Mouse (Mus musculus): ENCODE results near the gene Cradd.

Gene Cradd

DNA sequence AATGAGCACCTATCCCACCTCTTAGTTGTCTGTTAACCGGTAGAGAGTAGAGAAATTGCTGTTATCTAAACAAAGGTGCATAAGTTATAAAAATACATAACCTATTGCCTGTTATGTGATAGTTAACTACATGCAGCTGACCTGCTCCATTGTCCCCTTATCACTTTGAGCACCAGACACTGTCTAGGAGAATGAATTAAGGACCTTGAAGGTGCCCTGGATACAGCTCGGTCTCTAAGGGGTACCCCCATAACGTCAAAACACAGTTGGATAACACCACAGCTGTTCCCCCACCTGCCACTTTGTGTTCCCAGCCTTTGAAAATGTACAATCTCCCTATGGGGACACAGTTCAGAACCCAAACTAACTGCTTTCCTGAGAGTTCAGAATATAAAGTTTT, 24.5 kb upstream of the Cradd start:
- DNase-seq (ENCODE audit: low read depth, low spot score), result no peak
- Histone ChIP-seq H3K36me3 (ENCODE audit: control insufficient read depth, insufficient read depth, low read length, poor library complexity, severe bottlenecking) (no peaks in the 10 kb centered on the region), H3K27me3 (ENCODE audit: control insufficient read depth, insufficient read depth, low read length, poor library complexity, severe bottlenecking) (no peaks in the 10 kb centered on the region)

GRCm38 (mm10) chr10:95347776-95348175, 23.8 kb upstream of the Cradd start:
- DNase-seq (ENCODE audit: low read depth, low spot score), result no peak
- H3K27me3 ChIP-seq (ENCODE audit: control insufficient read depth, insufficient read depth, low read length, poor library complexity, severe bottlenecking), result no peaks in the 10 kb centered on the region

GRCm38 (mm10) chr10:95342833-95343590, 19.1 kb upstream of the Cradd start:
- DNase-seq (ENCODE audit: low read depth, low spot score), result no peak
- Histone ChIP-seq H3K27me3 (ENCODE audit: control insufficient read depth, insufficient read depth, low read length, poor library complexity, severe bottlenecking) (no peaks in the 10 kb centered on the region), H3K36me3 (ENCODE audit: control insufficient read depth, insufficient read depth, low read length, poor library complexity, severe bottlenecking) (no peaks in the 10 kb centered on the region)

More at GRCm38 (mm10) chr10:95347776-95348175, 23.8 kb upstream of the Cradd start:
- no peaks in the 10 kb centered on the region for H3K36me3 ChIP-seq (ENCODE audit: control insufficient read depth, insufficient read depth, low read length, poor library complexity, severe bottlenecking)

GRCm38 (mm10) chr10:95340676-95341075, 16.7 kb upstream of the Cradd start:
- H3K36me3 ChIP-seq (ENCODE audit: control insufficient read depth, insufficient read depth, low read length, poor library complexity, severe bottlenecking), result no peaks in the 10 kb centered on the region
- no peak for DNase-seq (ENCODE audit: low read depth, low spot score)
- H3K27me3 ChIP-seq (ENCODE audit: control insufficient read depth, insufficient read depth, low read length, poor library complexity, severe bottlenecking), result no peaks in the 10 kb centered on the region

GRCm38 (mm10) chr10:95337589-95337988, 13.7 kb upstream of the Cradd start:
- no peak for DNase-seq (ENCODE audit: low read depth, low spot score)
- Histone ChIP-seq H3K36me3 (ENCODE audit: control insufficient read depth, insufficient read depth, low read length, poor library complexity, severe bottlenecking) (no peaks in the 10 kb centered on the region), H3K27me3 (ENCODE audit: control insufficient read depth, insufficient read depth, low read length, poor library complexity, severe bottlenecking) (no peaks in the 10 kb centered on the region)

- Histone ChIP-seq H3K36me3 (ENCODE audit: control insufficient read depth, insufficient read depth, low read length, poor library complexity, severe bottlenecking) (no peaks in the 10 kb centered on the region), H3K27me3 (ENCODE audit: control insufficient read depth, insufficient read depth, low read length, poor library complexity, severe bottlenecking) (no peaks in the 10 kb centered on the region)
- DNase-seq (ENCODE audit: low read depth, low spot score), result no peak
These were observed 13.0 kb upstream of the Cradd start for GRCm38 (mm10) chr10:95336781-95337544.

DNA sequence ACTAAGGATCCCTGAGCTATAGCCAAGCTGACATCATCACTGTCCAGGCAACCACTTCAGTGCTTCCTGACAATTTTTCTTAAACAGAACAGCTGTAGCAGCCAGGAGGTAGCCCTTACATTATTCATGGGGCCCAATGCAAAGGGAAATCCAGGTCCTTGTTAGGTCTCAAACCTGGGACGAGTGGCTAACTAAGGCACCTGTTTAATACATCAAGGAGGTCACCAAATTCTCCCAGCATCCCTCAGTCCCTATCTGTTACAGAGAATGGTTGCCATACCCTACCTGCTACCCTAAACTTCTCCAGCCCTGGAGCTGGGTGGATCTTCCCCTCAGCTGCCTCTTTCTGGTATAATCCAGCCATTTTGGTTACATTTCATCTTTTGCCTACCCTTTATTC, 10.9 kb upstream of the Cradd start:
- H3K36me3 ChIP-seq (ENCODE audit: control insufficient read depth, insufficient read depth, low read length, poor library complexity, severe bottlenecking), result no peaks in the 10 kb centered on the region
- DNase-seq (ENCODE audit: low read depth, low spot score), result no peak
- H3K27me3 ChIP-seq (ENCODE audit: control insufficient read depth, insufficient read depth, low read length, poor library complexity, severe bottlenecking), result no peaks in the 10 kb centered on the region

DNA sequence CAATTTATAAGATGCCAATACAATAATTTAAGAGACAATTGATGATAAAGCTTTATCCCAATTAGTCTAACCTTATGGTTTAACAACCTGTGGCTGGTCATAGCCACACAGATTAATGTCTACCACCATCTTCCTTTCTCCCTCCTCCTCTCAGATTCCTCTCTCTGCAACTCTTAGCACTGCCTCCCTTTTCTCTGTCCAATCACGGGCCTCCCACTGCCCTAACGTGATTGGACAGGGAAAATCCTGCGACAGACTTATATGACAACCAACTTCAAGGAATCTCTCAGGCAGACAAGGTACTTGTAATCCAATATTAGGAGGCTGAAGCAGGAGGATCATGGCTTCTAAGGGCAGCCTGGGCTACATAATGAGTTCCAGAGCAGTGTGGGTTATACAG, 8.7 kb upstream of the Cradd start:
- no peak for DNase-seq (ENCODE audit: low read depth, low spot score)
- no peaks in the 10 kb centered on the region for H3K36me3 ChIP-seq (ENCODE audit: control insufficient read depth, insufficient read depth, low read length, poor library complexity, severe bottlenecking)
- no peaks in the 10 kb centered on the region for H3K27me3 ChIP-seq (ENCODE audit: control insufficient read depth, insufficient read depth, low read length, poor library complexity, severe bottlenecking)

DNA sequence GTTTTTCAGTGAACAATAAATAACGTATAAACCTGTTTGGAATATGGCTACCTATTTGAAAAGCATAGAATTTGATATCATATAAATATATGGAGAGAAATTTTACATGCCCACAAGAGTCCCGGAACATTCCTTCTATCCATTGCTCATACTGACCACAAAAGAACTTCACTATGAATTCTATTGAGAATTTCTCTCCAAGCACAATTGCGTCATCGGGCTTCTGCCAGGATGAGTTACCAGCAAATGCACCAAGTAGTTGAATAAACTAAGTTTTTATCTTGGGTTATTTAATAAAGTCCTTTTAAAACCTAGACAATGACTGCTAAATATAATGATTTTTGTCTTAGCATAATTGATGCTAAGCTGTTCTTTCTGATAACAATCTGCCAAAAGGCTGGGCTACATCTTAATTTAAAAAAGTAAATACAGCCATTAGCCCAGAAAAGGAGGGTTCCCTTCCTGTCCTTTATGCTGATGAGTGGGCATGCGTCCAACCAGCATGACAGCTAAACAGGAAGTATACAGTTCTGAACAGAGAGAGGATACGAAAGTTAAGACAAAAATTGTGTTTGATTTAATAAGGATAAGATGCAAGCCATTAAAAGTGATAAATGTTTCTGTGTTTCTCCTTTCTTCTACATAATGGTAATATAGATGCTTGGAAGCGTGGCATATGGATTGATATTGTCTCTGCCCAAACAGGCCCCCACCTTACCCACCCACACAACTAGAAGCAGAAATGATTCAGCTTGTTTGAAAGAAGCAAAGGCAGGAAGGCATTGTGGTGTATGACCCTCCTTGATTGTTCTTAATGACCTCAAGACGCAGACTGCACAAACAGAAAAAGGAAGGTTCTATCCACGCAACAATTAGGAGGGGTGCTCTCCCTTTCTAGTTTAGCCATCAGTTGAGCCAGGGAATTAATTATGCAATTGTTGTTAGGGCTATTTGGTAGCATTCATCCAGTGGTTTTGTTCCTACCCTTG, 6.7 kb upstream of the Cradd start:
- DNase-seq (ENCODE audit: low read depth, low spot score), result peak; percentile 57
- H3K27me3 ChIP-seq (ENCODE audit: control insufficient read depth, insufficient read depth, low read length, poor library complexity, severe bottlenecking), result no peaks in the 10 kb centered on the region
- no peaks in the 10 kb centered on the region for H3K36me3 ChIP-seq (ENCODE audit: control insufficient read depth, insufficient read depth, low read length, poor library complexity, severe bottlenecking)

DNA sequence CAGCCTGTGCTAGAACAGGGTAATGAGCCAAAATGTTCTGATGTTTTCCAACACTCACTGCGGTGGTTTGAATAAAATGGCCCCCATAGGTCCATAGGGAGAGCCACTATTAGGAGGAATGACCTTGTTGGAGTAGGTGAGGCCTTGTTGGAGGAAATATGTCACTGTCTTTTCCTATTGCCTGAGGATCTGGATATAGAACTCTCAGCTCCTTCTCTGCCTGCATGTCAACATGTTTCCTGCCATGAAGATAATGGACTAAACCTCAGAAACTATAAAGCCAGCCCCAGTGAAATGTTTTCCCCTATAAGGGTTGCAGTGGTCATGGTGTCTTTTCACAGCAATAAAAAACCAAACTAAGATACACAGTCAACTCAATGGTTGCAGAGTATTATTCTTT, 6.0 kb upstream of the Cradd start:
- no peak for DNase-seq (ENCODE audit: low read depth, low spot score)
- Histone ChIP-seq H3K36me3 (ENCODE audit: control insufficient read depth, insufficient read depth, low read length, poor library complexity, severe bottlenecking) (no peaks in the 10 kb centered on the region), H3K27me3 (ENCODE audit: control insufficient read depth, insufficient read depth, low read length, poor library complexity, severe bottlenecking) (no peaks in the 10 kb centered on the region)

DNA sequence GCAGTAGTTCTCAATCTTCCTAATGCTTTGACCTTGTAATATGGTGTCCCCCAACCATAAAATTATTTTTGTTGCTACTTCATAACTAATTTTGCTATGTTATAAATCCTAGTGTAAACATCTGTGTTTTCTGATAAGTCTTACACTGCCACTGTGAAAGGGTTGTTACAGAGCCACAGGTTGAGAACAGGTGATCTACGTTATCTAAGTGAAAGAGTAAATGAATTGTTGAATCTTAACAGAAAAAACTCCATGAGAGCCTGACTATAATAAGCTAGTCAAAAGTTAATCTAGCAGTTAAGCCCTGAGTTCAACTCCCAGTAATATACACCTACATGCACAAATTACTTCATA, 322 bp upstream of the Cradd start:
- H3K36me3 ChIP-seq (ENCODE audit: control insufficient read depth, insufficient read depth, low read length, poor library complexity, severe bottlenecking), result no peaks in the 10 kb centered on the region
- H3K27me3 ChIP-seq (ENCODE audit: control insufficient read depth, insufficient read depth, low read length, poor library complexity, severe bottlenecking), result no peaks in the 10 kb centered on the region
- no peak for DNase-seq (ENCODE audit: low read depth, low spot score)

- Histone ChIP-seq H3K36me3 (ENCODE audit: control insufficient read depth, insufficient read depth, low read length, poor library complexity, severe bottlenecking) (no peaks in the 10 kb centered on the region), H3K27me3 (ENCODE audit: control insufficient read depth, insufficient read depth, low read length, poor library complexity, severe bottlenecking) (no peaks in the 10 kb centered on the region)
- DNase-seq (ENCODE audit: low read depth, low spot score), result peak; percentile 6
These were observed 1.6 kb downstream of the Cradd start for GRCm38 (mm10) chr10:95322076-95323070.

GRCm38 (mm10) chr10:95319001-95319400, 4.9 kb downstream of the Cradd start:
- no peak for DNase-seq (ENCODE audit: low read depth, low spot score)
- Histone ChIP-seq H3K36me3 (ENCODE audit: control insufficient read depth, insufficient read depth, low read length, poor library complexity, severe bottlenecking) (no peaks in the 10 kb centered on the region), H3K27me3 (ENCODE audit: control insufficient read depth, insufficient read depth, low read length, poor library complexity, severe bottlenecking) (no peaks in the 10 kb centered on the region)

GRCm38 (mm10) chr10:95318392-95318708, 5.6 kb downstream of the Cradd start:
- Histone ChIP-seq H3K36me3 (ENCODE audit: control insufficient read depth, insufficient read depth, low read length, poor library complexity, severe bottlenecking) (no peaks in the 10 kb centered on the region), H3K27me3 (ENCODE audit: control insufficient read depth, insufficient read depth, low read length, poor library complexity, severe bottlenecking) (no peaks in the 10 kb centered on the region)
- no peak for DNase-seq (ENCODE audit: low read depth, low spot score)

Measured in splenic B cell, adult 2 months (primary cell).